Mouse (Mus musculus): Measurements from ENCODE around the gene 5830473C10Rik.

- TF ChIP-seq CTCF (IDR thresholded peaks at IDR 0.05; ENCODE audit: control insufficient read depth, insufficient read depth, insufficient read length) (no peak), MAX (IDR thresholded peaks at IDR 0.05) (no peak), USF1 (IDR thresholded peaks at IDR 0.05; ENCODE audit: low read depth) (no peak), FOSL1 (IDR thresholded peaks at IDR 0.05; ENCODE audit: insufficient read depth, low read length, poor library complexity, severe bottlenecking) (no peak), MYOG (IDR thresholded peaks at IDR 0.05; ENCODE audit: control insufficient read depth, extremely low read depth, insufficient read length) (no peak), MYOD1 (IDR thresholded peaks at IDR 0.05; ENCODE audit: control insufficient read depth, insufficient read length, low read depth) (no peak), CEBPB (IDR thresholded peaks at IDR 0.05; ENCODE audit: low read depth) (no peak)
Measured at GRCm38 (mm10) chr5:90561721-90562275, 891 bp downstream of the 5830473C10Rik start.
